Mouse (Mus musculus) layer of hippocampus, postnatal 10 days (tissue): ENCODE data around the gene Olfr1438-ps1. TPM values are rescaled to one million over a fixed set of nuclear protein-coding genes. Genes with fewer than 3 reads are reported as not detected.
A peak's percentile ranks its signal among the peaks of the same experiment; 100 is the strongest.
"Not testable (repeated sequence)": the region's sequence is repeated elsewhere in the genome, so short reads cannot be mapped to it uniquely, and the experiment has no call there.

Experiments used
- DNase-seq, 2 experiments: peaks; one replicate each; pipeline ENCODE4 v3.0.0; 2021; ENCODE audit warnings: low spot score in 2 of 2
- long read RNA-seq: library from polyadenylated mRNA; stranded (forward); transcript quantifications from one replicate; pipeline ENCODE4 v2.0.0, GENCODE M21; 2023
- total RNA-seq, 2 experiments: library from RNA; stranded (reverse); gene quantifications; 2 replicates each; pipeline ENCODE4 v1.2.3; 2021

Gene Olfr1438-ps1
- total RNA-seq = not detected
- long read RNA-seq = 0 reads

DNA sequence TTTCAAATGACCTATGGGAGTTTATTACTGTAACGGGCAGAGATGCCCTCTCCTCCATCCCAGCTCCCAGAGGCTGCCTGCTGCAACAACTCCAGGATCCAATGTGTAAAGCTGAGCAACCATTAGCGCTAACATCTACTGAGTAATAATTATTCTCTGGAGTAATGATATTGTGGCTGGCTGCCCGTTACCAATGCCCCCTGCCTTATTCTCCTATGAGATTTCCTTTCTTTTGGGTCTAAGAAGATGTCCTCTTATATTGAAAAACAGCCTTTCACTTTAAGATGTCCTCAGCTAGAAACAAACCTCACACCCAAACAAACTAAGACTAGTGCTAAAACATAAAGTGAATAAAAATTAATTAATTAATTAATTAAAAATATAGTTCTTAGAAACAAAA lies at the start of gene Olfr1438-ps1:
Gene Olfr1438-ps1, minus strand, starts transcription at position 101 of the 400 bp plus-strand sequence.
- DNase-seq = no peak

GRCm38 (mm10) chr19:12374465-12375025 lies 38.8 kb upstream of the Olfr1438-ps1 start:
- peak; percentile 33 to 42 for DNase-seq

GRCm38 (mm10) chr19:12373004-12373403 lies 37.3 kb upstream of the Olfr1438-ps1 start:
- DNase-seq = no peak

GRCm38 (mm10) chr19:12325001-12325400 lies 10.7 kb downstream of the Olfr1438-ps1 start, which contains the start of gene Olfr1437:
Olfr1437 (minus strand) TSS chr19:12325101.
- DNase-seq = no peak

DNA sequence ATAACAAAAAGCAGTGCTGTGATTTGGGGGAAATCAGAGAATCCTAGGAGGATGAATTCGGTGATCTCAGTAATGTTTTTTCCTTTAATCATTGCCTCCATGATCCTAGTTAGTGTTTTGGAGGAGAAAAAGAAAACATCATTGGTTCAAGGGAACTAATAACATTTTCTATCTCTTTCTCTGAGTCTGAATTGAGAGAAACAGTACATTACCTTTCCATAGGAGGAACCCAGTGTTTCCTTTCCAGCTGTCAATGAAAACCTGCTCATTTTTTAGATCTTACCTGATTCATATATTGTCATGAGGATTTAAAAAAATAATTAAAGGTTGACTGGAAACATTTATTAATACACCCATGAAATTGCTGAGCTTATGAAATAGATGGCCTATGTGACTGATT lies 36.7 kb downstream of the Olfr1438-ps1 start, which contains the start of gene Olfr1436:
Gene Olfr1436, minus strand, starts transcription at position 101 of the 400 bp plus-strand sequence.
- not testable (repeated sequence) for DNase-seq

DNA sequence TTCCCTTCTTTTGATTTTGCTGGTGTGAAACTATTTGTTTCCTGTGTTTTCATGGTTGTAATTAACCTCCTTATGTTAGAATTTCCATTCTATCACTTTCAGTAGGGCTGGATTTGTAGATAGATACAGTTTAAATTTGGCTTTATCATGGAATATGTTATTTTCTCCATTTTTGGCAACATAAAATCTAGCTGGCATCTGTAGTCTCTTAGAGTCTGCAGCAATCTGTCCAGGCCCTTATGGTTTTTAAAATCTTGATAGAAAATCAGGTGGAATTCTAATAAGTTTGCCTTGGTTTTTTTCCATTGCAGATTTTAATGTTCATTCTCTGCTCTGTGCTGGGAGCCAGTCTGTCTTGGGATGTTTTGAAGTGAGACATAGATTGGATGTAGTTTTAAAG lies 42.7 kb downstream of the Olfr1438-ps1 start:
- no peak for DNase-seq

GRCm38 (mm10) chr19:12279554-12279953 lies 56.2 kb downstream of the Olfr1438-ps1 start, which contains the start of gene Olfr1434:
Olfr1434 (plus strand) TSS chr19:12279854.
- DNase-seq = no peak

Other genes starting within 250 kb of the Olfr1438-ps1 start
- gene Olfr1426, start 243.9 kb downstream of the Olfr1438-ps1 start, total RNA-seq = not detected
- not detected for gene Olfr1427, start 232.6 kb downstream of the Olfr1438-ps1 start, total RNA-seq
- not detected for gene Olfr1428, start 220.0 kb downstream of the Olfr1438-ps1 start, total RNA-seq
- not detected for gene Olfr76, start 212.7 kb downstream of the Olfr1438-ps1 start, total RNA-seq
- not detected for gene Olfr1555-ps1, start 165.8 kb downstream of the Olfr1438-ps1 start, total RNA-seq
- not detected for gene Olfr1431, start 135.3 kb downstream of the Olfr1438-ps1 start, total RNA-seq
- gene Olfr1432, start 103.3 kb downstream of the Olfr1438-ps1 start, total RNA-seq = not detected
- not detected for gene Olfr262, start 94.3 kb downstream of the Olfr1438-ps1 start, total RNA-seq
- not detected for gene Olfr235, start 74.9 kb downstream of the Olfr1438-ps1 start, total RNA-seq
- gene Olfr1434, start 56.1 kb downstream of the Olfr1438-ps1 start, total RNA-seq = not detected
- not detected for gene Olfr1436, start 36.8 kb downstream of the Olfr1438-ps1 start, total RNA-seq
- gene Olfr1437, start 10.8 kb downstream of the Olfr1438-ps1 start, total RNA-seq = not detected
- gene Olfr1440, start 51.4 kb upstream of the Olfr1438-ps1 start, total RNA-seq = not detected
- not detected for gene Olfr1441, start 81.5 kb upstream of the Olfr1438-ps1 start, total RNA-seq
- gene Pfpl, start 92.0 kb upstream of the Olfr1438-ps1 start, total RNA-seq = not detected
- 1 to 10 TPM; 4.6 to 4.8 TPM for gene Mpeg1, start 124.9 kb upstream of the Olfr1438-ps1 start, total RNA-seq
- 10 to 100 TPM; 48.1 to 55.5 TPM for gene Dtx4, start 165.5 kb upstream of the Olfr1438-ps1 start, total RNA-seq
- gene Fam111a, start 209.8 kb upstream of the Olfr1438-ps1 start, total RNA-seq = 1 to 10 TPM; 3.9 to 4.1 TPM